Mouse (Mus musculus): ENCODE measurements around the gene Gm8857. TPM values are rescaled to one million over a fixed set of nuclear protein-coding genes. Genes with fewer than 3 reads are reported as not detected.
"Not testable (repeated sequence)": the region's sequence is repeated elsewhere in the genome, so short reads cannot be mapped to it uniquely, and the experiment has no call there.

Gene Gm8857
- polyA plus RNA-seq (2016; fragmentation: Nextera tagmentation; extraction: Ambion mirVana): not detected in 2 replicates

GRCm38 (mm10) chr5:10947505-10947904 lies at the start of gene Gm8857, which contains the start of gene Gm8871:
Gene Gm8857 (plus strand): TSS chr5:10947807.
Gene Gm8871 (plus strand): TSS chr5:10947805.
- 48% methylated on average over 3 of the region's 3 CpGs for WGBS
- H3K36me3 ChIP-seq; H3K4me3 ChIP-seq; H3K9ac ChIP-seq; H3K27me3 ChIP-seq; ATAC-seq (ENCODE audit: low FRiP score); H3K4me1 ChIP-seq; H3K4me2 ChIP-seq (replicated peaks); H3K27ac ChIP-seq; H3K9me3 ChIP-seq (replicated peaks): not testable (repeated sequence)

GRCm38 (mm10) chr5:10953512-10953911 lies 5.9 kb downstream of the Gm8857 start:
- H3K4me1 ChIP-seq; H3K27ac ChIP-seq; H3K9me3 ChIP-seq (replicated peaks); ATAC-seq (ENCODE audit: low FRiP score); H3K9ac ChIP-seq; H3K27me3 ChIP-seq; H3K4me2 ChIP-seq (replicated peaks); H3K4me3 ChIP-seq; H3K36me3 ChIP-seq: not testable (repeated sequence)
- 97% methylated on average over 2 of the region's 2 CpGs for WGBS

DNA sequence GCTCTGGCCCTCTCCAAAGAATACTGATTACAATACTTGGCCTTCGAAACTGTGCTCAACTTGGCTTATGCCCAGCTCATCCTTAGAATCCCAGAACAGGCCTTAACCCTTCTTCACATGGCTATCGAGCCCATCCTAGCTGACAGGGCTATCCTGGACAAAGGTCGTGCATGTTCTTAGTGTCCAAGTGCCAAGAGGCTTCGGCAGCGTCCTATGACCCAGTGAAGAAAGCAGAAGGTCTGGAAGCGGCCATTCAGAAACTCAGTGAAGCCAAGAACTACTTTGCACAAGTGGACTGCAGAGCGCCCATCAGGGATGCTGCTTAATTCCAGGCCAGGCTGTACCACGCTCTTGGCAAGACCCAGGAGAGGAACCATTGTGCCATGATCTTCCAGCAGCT lies 10.4 kb downstream of the Gm8857 start:
- H3K4me2 ChIP-seq (replicated peaks); H3K4me1 ChIP-seq; H3K9me3 ChIP-seq (replicated peaks); H3K4me3 ChIP-seq; H3K27me3 ChIP-seq; ATAC-seq (ENCODE audit: low FRiP score); H3K27ac ChIP-seq; H3K9ac ChIP-seq; H3K36me3 ChIP-seq: not testable (repeated sequence)
- 81% methylated on average over 6 of the region's 8 CpGs for WGBS

Other genes with a start within 250 kb of the Gm8857 start
- gene Gm8871, start within 50 bp of the Gm8857 start, polyA plus RNA-seq (2016; fragmentation: Nextera tagmentation; extraction: Ambion mirVana): not detected in 2 replicates
- not detected in 2 replicates for gene Gm8879, start 179.8 kb downstream of the Gm8857 start, polyA plus RNA-seq (2016; fragmentation: Nextera tagmentation; extraction: Ambion mirVana)
- not detected in 2 replicates for gene Gm5861, start 235.3 kb downstream of the Gm8857 start, polyA plus RNA-seq (2016; fragmentation: Nextera tagmentation; extraction: Ambion mirVana)

Measured in hindbrain, embryonic 12.5 days (tissue).